Mouse (Mus musculus) adrenal gland, postnatal 14 days (tissue): Measurements from ENCODE around the gene BC055324. TPM values are rescaled to one million over a fixed set of nuclear protein-coding genes. Genes with fewer than 3 reads are reported as not detected.
"Not testable (repeated sequence)": the region's sequence is repeated elsewhere in the genome, so short reads cannot be mapped to it uniquely, and the experiment has no call there.

ENCODE experiments used
- DNase-seq: peaks from one replicate; pipeline ENCODE4 v3.0.0; 2021; ENCODE audit warnings: mixed read lengths
- long read RNA-seq, 2 experiments: library from polyadenylated mRNA; stranded (forward); transcript quantifications; one replicate each; pipeline ENCODE4 v2.0.0; 2021
- total RNA-seq: library from RNA; stranded (reverse); gene quantifications from 2 replicates; pipeline ENCODE4 v1.2.3, GENCODE M21; 2021

BC055324 gene
- total RNA-seq, result 3.1 and 5.3 TPM in 2 replicates
- long read RNA-seq, experiment 1, transcript BC055324-201 (24 exons, 3,179 nt), result major isoform, 5 of 5 reads
- long read RNA-seq, experiment 1, partial matches to known transcripts, result 0 of 5 reads
- long read RNA-seq, experiment 1, other reads (novel, unspliced or antisense), result 0 of 5 reads
- long read RNA-seq, experiment 2, partial matches to known transcripts, result 0 of 5 reads
- long read RNA-seq, experiment 2, other reads (novel, unspliced or antisense), result 1 of 5 reads

DNA sequence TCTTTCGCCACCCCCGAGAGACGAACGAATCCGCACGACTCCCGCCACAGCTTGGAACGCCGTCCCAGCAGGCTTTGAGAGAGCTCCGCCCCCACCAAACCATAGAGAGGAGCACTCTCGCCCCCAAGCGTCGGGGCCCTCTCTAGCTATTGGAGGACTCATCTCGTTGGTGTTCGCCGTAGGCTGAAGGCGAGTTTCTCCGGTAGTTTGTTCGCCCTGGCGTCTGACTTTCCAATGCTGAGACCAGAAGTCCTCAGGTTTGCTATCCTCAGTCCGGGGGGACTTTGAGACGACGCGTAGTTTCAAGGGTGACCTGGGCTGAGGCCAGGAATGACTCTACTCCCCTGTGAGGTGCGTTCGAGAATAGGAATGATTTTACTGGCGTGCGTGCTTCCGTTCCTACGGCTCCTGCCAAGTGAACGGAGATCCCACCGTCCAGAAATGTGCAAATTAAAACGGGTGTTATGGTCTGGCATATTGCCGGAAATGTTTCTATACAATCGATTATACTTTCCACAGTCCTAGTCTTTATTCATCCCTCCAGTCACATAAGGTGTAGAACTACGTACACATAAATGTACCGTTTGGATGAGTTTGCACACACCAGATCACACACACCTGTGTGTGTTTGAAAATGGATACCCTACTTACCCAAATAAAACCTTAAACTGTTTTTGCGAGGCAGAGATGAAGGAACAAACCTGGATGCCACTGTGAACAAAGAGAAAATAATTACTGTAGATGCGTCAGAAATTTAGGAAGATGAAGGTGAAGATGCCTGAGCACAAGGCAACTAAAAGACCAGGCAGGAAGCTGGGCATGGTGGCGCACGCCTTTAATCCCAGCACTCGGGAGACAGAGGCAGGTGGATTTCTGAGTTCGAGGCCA is at the start of gene BC055324, which contains the start of gene Mettl18:
TSS of gene BC055324 (minus strand) at position 76 of the 888 bp plus-strand sequence.
TSS of gene Mettl18 (plus strand) at position 169 of the 888 bp plus-strand sequence.
- DNase-seq, result peak; percentile 94

DNA sequence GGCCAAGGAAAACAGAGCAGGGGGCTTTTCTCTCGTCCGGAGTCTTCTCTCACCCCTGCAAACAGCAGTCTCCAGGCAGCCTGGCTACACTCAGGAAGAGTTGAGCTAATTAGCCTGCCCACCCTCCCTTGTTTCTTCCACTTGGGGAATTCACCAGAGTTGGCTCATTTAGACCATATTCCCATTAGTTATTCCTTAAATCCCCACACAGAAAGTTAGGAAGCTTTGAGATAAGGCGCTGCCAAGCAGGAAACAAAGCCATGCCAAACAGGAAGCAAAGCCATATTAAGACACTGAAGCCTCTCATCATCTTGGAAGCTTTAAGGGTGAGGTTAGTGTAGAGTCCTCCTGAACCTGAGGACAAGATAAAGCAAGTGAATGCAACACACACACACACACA is 49.0 kb upstream of the BC055324 start:
- peak; percentile 26 for DNase-seq

DNA sequence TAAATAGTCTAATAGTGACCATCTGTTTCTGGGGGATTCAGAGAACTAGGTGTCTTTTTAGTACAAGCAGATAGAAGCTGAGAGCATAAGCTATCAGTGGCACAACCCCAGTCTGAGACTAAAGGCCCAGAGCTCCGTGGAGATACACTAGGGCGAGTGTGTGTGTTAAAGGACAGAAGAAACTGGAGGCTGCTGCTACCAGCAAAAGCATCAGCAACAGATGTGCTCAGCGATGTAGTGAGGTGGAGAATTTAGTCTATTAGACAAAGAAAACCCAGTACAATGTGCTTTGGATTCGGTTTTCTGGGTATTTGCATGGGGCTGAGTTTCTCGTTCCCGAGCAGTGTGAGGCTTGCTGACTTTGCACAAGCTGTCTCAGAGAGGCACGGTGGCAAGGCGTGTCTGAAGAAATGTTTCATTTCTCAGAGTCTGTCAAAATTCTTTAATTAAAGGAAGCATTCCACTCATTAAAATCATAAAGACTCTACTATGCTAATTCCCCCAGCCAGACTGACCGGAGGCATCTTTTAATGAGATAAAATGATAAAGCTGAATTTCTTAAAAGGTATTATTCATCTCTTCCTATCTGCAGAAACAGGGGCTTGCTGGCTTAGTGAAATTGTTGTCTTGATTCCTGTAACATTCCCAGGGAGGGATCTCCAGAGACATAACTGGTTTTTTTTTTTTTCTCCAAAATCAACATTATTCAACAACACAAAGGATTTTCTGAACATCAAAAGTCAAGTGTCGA is 46.0 kb upstream of the BC055324 start:
- DNase-seq, result no peak

DNA sequence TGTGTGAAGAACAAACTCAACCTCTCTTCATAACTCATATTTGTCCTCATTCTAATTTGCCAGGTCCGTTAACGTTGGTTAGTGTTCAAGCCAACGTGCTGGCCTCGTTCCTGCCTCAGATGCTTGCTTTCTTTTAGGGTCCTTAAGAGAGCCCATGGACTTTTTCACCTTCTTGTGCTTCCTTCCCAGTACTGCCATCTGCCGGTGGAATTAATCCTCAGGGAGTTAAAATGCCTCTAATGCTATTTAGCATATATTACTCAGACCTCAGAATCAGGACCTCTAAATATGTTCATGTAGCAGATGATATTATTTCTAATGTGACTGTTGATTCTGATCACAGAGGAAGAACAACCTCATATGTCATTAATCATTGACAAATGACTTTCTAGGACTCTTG is 32.8 kb upstream of the BC055324 start:
- peak; percentile 11 for DNase-seq

DNA sequence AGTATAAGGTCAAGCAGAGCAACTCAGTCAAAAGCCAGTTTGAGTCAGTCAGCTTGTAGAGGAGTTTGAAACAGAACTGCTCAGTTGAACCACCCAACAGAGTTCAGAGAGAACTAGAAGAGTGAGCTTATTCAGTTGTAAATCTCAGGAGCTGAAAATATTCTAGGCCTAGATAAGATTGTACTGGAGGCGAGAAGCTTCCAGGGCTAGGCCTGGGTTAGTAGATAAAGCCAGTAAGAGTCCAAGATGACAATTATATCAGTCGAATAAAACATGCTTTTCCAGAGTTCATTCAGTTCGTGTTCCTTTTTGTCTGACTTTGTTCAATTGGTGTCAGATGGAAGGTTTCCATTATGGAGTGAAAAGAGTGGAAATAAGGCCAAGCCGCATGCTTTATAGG is 31.1 kb upstream of the BC055324 start:
- no peak for DNase-seq

DNA sequence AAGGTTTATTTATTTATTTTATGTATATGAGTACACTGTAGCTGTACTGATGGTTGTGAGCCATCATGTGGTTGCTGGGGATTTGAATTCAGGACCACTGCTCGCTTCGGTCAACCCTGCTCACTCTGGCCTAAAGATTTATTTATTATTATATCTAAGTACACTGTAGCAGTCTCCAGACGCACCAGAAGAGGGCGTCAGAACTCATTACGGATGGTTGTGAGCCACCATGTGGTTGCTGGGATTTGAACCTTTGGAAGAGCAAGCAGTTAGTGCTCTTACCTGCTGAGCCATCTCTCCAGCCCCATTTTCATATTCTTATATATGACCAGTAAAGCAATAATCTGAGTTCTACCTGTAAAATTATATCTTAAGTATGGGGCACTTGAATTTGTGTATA is 27.5 kb upstream of the BC055324 start:
- DNase-seq, result not testable (repeated sequence)

DNA sequence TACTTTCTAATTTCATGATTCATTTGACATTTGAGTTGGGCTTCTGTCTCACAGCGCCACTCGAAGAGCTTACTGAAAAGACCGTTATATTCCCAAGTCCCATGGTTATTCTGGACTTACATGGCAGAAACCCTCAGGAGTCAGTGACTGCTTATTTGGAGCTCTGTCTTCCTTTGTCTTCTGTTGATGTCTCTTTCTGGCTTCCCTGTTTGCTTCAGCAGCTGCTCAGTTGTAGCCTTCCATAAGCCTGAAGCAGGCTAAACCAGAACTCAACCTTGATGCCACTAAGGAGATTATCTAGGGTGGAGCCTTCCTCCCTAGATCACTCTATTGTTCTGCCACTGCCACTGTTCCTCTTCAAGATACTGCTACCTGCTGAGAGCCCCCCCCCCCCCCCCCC is 26.1 kb upstream of the BC055324 start:
- not testable (repeated sequence) for DNase-seq

DNA sequence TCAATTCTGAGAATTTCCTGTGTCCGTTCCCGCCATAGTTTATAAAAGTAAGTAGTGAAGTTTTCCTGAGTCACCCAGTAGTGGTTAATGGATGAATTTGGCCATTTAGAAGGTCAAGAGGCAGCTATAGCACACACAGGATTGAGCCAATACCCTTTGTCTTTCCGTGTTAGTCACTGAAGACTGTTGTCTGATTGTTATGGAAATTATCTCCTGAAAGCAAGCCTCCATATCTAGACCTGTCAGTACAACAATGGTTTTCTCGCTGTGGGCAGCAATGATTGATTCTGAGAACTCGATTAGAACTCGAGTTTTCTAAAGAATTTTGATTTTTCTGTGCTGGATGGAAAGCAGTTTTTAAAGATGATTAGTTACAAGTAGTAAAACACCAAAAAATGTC is 25.2 kb upstream of the BC055324 start:
- DNase-seq, result no peak

DNA sequence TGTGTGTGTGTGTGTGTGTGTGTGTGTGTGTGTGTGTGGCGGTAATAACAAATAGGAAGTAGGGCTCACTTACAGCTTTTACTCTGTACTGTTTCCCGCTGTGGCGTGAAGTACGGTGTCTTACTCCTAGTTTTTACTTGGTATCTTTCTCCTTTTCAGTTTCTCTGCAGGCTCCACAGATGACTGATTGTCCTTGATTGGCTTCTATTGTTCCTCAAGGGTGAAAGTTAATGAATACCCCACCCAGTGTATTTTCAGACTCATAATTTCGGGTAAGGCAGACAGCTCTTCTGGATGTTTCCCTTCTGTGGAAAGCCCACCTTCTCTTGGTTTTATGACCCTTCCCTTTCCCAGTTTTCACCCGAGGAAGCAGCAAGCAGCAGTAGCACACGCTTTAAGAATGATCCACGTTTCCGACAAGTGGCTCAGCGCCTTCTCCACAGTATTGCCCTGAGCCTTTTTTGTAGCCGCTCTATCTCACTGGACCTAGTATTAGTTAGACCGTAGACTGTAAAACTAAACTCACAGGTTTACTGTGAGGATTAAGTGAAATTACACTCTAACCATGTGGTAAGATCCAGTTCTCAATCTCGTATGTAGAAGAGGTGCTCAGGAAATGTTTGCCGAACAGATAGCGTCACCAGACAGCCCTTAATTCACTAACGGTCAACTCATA is 23.8 kb upstream of the BC055324 start:
- DNase-seq, result no peak

DNA sequence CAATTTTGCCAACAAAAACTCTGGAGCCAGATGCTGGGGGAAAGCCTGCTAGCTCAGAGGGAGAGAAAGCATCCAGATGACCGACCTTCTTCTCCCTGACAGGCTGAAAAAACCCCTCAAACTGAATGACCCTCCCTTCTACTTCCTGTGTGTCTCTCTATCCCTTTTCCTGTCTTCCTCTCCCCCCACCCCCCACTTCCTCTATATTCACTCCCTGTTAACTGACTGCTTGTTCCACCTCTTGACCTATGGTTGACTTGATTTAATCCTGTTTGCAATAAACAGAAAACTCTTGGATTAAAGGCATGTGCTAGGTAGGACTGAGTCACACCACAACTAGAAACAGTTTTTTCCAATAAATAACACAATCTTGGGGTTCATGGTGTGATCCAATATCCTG is 20.0 kb upstream of the BC055324 start:
- DNase-seq, result no peak

DNA sequence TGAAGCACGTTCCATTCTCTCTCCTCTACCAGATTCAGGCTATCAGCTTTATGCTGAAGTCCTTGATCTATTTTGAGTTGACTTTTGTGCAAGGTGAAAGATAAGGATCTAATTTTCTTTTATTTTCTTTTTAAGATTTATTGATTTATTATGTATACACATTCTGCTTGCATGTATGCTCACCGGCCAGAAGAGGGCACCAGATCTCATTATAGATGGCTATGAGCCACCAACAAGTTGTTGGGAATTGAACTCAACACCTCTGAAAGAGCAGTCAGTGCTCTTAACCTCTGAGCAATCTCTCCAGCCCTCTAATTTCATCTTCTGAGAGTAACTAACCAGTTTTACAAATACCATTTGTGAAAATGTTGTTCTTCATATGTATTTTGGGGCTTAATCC is 14.6 kb upstream of the BC055324 start:
- peak; percentile 67 for DNase-seq

DNA sequence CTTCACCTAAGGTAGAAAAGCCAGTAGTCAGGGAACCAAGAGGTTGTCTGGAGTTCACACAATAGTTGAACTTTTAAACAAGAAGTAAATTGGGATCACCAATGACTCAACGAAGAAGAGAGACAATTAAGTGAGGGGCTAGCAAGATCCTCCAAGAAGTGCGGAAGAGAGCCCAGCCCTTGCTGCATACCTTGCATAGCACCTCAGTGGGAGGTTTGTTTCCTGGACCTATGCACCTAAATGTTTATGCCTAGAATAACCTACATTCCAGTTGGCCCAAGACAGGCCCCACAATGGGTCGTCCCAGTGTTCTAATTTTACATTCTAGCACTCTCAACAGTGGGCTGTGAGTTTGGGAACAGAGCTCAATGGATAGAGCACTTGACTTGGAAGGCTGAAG is 9.7 kb upstream of the BC055324 start:
- no peak for DNase-seq

DNA sequence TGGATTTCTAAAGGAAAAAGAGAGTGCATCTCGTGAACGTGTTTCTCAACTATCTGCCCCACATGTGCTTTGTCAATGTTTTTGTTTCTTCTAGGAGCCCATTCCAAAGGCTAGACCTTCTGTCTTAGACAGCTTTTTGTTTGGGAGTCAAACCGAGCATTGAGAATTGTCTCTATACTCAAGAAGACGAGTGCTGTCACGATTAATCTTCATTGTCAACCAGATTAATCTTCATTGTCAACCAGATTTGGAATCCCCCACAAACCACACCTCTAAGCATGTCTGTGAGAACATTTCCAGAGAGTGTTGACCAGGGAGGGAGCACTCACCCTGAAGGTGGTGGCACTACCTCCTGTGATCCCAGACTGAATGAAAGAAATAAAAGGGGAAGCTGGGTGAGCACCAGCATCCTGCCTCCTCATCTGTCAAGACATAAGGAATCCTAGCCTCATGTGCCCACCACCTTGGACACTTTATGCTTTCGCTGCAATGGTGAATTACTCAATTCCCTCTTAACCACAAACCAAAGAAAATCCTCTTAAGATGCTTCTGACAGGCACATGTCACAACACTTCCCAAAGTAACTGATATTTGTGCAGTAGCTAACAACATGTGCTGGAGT is 7.3 kb upstream of the BC055324 start:
- DNase-seq, result no peak

DNA sequence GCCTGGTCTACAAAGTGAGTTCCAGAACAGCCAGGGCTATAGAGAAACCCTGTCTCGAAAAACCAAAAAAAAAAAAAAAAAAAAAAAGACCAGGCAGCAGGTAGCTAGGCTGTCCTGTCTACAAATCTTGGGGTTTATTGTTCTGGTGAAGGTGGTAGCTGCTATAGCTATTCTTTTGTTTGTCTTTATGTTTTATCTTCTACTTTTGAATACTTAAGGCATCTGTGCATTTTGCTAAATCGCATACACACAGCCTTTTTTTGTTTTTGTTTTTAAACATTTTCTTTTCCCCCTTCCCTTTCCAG is 965 bp upstream of the BC055324 start:
- DNase-seq, result no peak

DNA sequence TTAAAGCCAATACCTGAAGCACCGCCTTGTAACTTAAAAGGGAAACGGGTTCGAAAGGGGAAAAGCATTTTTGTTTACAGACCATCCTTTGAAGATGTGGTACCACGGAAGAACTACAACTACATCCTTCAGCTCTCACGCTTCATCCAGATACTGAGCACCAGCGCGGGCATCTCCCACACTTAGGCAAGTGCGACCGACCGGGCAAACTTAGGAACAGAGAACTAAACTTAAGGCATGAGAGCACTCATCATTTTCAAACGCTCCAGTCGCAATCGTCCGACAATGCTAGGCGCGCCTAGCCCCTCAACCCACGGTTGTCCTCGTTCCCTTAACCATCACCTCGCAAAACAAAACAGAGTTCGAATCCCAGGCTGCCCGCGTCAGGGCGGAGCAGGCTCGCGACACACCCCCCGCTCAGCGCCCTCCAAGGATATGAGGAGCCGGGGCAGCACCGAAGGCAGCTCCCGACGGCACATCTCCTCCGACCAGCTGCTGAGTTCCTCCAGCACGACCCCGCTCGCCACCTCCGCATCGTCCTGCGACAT is 349 bp downstream of the BC055324 start:
- DNase-seq, result no peak

DNA sequence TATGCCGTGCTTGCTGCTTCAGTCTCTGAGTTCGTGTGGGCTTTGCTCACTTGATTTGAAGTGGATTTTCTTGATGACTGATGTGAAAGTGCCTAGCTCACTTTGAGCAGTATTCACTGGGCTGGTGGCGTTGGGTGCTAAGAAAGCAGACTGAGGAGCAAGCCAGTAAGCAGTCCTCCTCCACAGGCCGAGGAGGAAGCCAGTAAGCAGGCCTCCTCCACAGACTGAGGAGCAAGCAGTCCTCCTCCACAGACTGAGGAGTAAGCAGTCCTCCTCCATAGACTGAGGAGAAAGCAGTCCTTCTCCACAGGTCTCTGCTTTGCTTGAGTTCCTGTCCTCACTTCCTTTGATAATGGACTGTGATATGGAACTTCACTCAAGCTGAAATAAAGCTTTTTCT is 2.2 kb downstream of the BC055324 start:
- DNase-seq, result no peak

DNA sequence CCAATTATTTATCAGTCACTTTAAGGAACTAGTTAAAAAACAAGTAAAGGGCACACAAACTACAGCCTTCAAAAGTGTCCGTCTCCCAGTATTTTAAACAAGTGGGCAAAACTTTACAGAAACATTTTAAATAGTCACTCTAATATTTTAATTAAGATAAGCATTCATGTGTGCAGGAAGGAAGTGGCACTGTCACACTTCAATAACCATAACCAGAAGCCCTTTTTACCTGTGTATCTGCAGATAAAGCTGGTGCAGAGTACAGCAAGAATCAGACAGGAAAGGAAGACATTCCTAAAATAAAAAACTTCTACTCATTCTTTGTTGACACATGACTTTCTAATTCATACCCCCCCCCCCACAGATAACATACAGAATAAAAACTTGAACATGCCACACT is 18.1 kb downstream of the BC055324 start:
- no peak for DNase-seq

DNA sequence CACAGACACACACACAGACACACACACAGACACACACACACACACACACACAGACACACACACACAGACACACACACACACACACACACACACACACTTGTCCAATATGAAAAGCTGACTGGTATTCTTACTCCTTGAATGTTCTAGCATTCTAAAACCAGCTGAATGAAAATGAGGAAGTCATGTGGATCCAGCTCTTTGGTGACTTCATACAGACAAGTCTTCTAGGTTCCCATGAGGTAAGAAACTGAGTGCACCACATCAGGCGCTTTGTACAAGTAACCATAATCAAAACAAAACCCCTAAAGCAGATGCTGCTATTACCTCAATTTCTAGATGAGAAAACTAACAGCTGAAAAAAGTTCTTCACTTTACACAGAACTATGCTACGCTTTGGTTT is 19.5 kb downstream of the BC055324 start:
- no peak for DNase-seq

DNA sequence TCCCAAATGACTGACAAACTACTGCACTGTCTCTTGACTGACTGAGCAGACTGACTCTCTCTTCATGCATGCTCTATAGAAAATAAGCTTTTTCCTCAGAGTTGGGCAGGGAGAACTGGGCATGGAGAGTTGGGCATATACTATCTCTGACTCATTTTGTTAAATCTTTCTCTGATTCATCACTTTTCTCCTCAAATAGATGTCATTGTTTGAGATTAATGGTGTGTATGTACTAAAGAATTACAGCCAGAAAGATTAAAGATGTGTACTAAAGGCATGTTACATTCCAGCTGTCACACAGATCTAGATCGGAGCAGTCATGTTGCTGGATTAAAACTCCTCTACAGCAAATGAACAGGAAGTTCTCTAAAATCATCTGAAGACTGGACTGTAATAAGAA is 20.1 kb downstream of the BC055324 start:
- DNase-seq, result no peak

DNA sequence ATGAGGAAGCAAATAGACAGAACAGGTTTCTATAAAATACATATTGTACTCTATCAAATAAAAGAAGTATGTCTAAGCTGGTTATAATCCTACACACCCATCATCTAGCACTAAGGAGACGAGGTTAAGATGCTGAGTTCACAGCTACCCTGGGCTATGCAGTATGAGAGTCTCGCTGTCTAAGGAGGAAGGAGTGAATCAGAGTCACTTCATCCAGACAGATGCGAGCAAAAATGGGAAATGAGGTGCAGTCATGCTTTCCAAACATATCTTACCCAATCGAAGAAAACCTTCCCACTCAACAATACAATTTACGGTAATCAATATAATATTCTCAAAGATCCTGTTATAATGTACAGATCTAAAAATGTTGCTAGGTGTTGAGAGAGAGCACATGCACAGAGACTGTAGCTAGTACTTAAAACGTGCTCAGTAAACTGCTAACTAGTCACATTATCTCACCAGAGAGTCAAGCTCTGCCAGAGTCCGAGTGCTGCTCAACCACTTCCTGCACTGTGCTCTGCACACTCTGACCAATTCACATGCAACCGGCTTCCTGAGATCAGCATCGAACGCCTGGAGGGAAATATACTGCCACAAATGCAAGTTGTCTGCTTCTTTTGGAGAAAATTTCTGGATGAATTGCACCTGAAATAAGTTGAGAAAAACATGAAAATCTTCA is 30.4 kb downstream of the BC055324 start:
- DNase-seq, result no peak

DNA sequence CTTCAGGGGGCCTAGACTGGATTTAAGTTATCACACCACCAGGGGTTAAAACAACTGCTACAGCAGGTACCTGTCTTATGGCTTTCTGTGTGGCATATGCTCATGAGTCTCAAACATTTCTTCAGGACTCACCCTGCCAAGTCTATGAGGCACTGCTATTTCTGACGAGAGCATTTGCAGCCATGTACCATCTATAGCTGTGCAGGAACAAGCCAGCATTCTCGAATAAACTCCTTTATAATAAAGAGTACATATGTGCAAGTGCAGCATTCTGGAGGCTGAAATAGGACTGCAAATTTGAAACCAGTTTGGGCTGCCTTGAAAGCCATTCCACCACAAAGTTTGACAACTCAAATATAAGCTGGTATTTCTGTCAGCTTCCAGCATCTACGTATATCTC is 36.6 kb downstream of the BC055324 start:
- no peak for DNase-seq
